Mouse (Mus musculus) brain, embryonic 14.5 days (tissue): Measurements from ENCODE around the gene Sorbs2.

Experiments used
- CTCF ChIP-seq: fragments of 200-500 bp; IDR thresholded peaks from 2 replicates; pipeline ENCODE4 v1.5.1; 2012; ENCODE audit warnings: inconsistent platforms, mild to moderate bottlenecking, moderate library complexity, borderline replicate concordance; ENCODE audit not compliant: insufficient read depth, insufficient read length; ENCODE audit errors: extremely low read depth
- POLR2A ChIP-seq: fragments of 200-500 bp; IDR thresholded peaks from 2 replicates; pipeline ENCODE4 v1.6.1; 2012; ENCODE audit warnings: mild to moderate bottlenecking, inconsistent platforms, borderline replicate concordance; ENCODE audit not compliant: poor library complexity, insufficient read depth, insufficient read length, severe bottlenecking; ENCODE audit errors: extremely low read depth

- TF ChIP-seq POLR2A, result no peak
- no peak for TF ChIP-seq CTCF
Observed at GRCm38 (mm10) chr8:45658458-45659325, 151.1 kb downstream of the Sorbs2 start.
